Mouse (Mus musculus) B cell, adult (primary cell): ENCODE measurements around the gene Sufu. TPM values are rescaled to one million over a fixed set of nuclear protein-coding genes. Genes with fewer than 3 reads are reported as not detected.

Experiments used
- total RNA-seq: library from RNA; stranded (reverse); gene quantifications from 4 replicates; pipeline ENCODE4 v1.2.4, GENCODE M21; 2023; ENCODE audit not compliant: inconsistent age

The Sufu gene
- total RNA-seq = 39.9 to 46.2 TPM (median 44.2 TPM) in 4 replicates

DNA sequence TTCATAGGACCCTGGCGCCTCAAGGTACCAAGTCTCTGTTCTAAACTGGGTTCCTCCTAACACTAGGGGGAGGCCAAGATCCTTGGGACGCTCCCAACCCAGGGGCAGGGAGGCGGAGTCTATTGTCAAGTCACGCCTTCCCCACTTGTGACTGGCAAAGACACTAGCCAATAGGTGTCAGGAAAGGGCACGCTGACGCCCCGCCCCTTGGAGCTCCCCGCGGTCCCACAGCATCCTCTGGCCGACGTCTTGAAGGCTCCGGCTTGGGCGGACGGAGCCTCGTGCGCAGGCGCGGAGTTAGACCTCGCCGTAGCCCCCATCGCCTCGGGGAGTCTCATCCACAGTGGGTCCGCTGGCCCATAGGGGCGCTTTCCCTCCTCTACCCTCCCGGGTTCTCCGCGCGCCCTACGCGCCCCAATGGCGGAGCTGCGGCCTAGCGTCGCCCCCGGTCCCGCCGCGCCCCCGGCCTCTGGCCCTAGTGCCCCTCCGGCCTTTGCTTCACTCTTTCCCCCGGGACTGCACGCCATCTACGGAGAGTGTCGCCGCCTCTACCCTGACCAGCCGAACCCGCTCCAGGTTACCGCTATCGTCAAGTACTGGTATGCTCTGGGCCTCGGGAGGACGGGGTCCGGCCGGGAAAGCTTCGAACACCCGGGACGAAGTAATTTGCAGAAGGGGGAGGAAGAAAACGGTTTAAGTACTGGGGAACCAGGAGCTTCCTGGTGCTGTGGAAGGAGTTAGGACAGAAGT lies at the start of gene Sufu:
Gene Sufu (plus strand): TSS at position 211 of the 750 bp plus-strand sequence.

DNA sequence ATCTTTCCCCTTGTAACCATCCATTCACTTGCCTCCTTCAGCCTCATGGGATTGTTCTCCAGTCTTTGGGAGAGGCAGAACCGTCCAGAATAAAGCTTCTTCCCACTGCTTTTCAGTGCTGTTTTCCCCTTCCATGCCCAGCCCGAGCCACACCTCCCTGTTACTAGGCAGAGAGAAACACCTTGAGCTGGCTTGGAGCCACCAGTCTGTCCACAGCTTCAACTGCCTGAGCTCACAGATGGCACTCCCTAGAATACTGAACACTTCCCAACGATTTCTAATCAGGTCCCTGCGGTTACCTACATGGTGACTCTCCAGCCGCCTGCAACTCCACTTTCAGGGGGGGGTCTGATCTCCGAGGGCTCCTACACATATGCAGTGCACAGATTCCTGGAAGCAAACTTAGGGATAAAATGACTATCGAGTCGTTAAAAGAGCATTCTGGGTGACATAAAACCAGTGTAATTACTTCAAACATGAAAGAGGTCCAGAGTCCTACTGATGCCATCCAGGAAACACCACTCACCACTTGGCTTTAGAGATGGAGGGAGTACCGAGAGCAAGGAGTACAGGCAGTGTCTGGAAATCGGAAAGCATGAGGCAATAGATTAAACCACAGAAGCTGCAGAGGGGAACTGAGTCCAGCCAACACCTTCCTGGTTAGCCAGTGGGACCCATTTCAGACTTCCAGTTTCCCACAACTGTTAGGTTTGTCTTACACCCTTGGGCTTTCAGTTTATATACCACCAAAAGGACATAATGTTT lies 46.3 kb upstream of the Sufu start, which contains the start of gene 2310034G01Rik:
Gene 2310034G01Rik (minus strand): TSS at position 135 of the 765 bp plus-strand sequence.

DNA sequence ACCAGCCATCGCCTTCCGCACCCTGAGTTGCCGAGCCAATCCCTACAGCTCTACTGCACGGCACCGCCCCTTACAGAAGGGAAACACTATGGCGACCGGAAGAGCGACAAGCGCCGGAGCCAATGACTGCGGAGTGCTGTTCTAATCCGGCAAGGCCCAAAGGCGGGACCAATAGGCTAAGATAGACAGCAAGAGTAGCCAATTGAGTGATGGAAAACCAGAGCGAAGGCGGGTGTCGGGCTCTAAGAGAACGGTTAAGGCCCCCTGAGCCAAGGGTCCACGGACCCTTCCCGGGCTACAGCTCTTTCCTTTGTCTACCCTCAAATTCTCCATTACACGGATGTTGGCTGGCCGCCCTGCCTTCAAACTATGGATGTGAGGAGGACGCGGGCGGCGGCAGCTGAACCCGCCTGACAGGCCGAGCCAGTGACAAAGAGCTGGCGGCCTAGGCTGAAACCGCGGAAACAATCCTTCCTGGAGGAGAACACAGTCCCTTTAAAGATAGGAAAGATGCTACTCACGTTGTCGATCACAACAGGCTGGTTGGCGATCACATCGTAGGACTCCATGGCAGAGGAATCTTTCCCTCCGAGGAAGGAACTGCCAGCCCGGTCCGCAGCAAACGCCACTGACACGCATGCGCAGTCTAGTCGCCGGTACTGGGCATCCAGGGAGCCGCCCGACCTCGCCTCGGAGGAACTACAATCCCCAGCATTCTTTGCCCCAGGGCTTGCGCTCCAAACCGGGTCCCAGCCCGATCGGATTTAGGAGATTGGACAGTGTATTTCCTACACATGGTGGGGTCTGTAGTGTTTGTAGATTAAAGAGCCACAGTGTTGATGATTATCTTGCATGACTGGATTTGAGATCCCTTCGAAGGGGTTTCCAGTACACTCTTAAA lies 1.3 kb upstream of the Sufu start, which contains the start of gene Actr1a:
Gene Actr1a (minus strand): TSS at position 640 of the 901 bp plus-strand sequence.

DNA sequence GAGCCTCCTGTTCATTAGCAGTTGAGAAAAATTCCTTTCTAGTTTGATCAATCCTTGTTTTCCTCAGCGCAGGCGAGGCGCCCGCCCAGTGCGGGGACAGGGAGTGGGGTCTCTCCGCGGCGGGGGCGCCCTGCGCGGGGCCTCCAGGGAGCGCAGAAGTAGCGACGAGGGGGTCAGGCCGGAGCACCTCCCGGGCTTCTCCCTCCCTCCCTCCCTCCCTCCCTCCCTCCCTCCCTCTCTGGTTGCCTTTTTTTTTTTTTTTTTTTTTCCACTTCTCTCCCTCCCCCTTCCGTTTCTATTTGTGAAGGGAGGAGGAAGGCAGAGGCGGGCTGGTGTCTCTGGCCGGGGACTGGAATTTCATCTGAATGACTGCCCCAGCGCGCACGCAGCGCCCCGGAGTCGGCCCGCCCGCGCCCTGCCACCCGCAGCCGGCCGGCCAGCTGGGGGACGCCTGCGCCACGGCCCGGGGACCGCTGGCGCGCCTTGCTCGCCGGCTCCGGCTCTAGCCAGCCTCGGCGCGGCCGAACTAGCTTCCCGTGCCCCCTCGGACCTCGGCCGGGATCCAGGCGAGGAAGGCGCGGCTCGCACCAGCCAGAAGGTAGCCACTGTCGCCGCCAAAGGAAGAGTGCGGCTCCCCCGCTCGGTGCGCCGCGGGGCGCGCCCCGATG lies 104.8 kb downstream of the Sufu start, which contains the start of gene Trim8:
Gene Trim8 (plus strand): TSS at position 302 of the 668 bp plus-strand sequence.

Other genes with a start within 250 kb of the Sufu start
- gene Pitx3, start 248.6 kb upstream of the Sufu start, total RNA-seq = not detected in 4 replicates
- gene Gbf1, start 244.4 kb upstream of the Sufu start, total RNA-seq = 114 to 128 TPM (median 121 TPM) in 4 replicates
- gene Nfkb2, start 92.6 kb upstream of the Sufu start, total RNA-seq = 232 to 244 TPM (median 239 TPM) in 4 replicates
- 0.38 to 2.4 TPM (median 1.3 TPM) in 4 replicates for gene Psd, start 69.7 kb upstream of the Sufu start, total RNA-seq
- gene Fbxl15, start 68.7 kb upstream of the Sufu start, total RNA-seq = 4.8 to 6.3 TPM (median 5.6 TPM) in 4 replicates
- 61.9 to 71.2 TPM (median 66.9 TPM) in 4 replicates for gene Cuedc2, start 58.2 kb upstream of the Sufu start, total RNA-seq
- gene Mfsd13a, start 55.8 kb upstream of the Sufu start, total RNA-seq = 0.57 to 0.80 TPM (median 0.61 TPM) in 3 of 4 replicates, not detected in the other
- not detected in 4 replicates for gene 2310034G01Rik, start 46.6 kb upstream of the Sufu start, total RNA-seq
- 90.2 to 98.4 TPM (median 95.7 TPM) in 4 replicates for gene Actr1a, start 1.1 kb upstream of the Sufu start, total RNA-seq
- 61.7 to 73.8 TPM (median 71.9 TPM) in 4 replicates for gene Trim8, start 104.8 kb downstream of the Sufu start, total RNA-seq
- 9.0 to 17.3 TPM (median 13.5 TPM) in 4 replicates for gene Arl3, start 176.3 kb downstream of the Sufu start, total RNA-seq
- 10.3 to 15.9 TPM (median 14.5 TPM) in 4 replicates for gene Sfxn2, start 176.5 kb downstream of the Sufu start, total RNA-seq
- 56.6 to 66.2 TPM (median 61.5 TPM) in 4 replicates for gene Wbp1l, start 202.2 kb downstream of the Sufu start, total RNA-seq